In genomic region chrX:38563941-38564541, GRCm38 (mm10) we compare ENCODE assay signal across 7 mouse cellular contexts. TPM values are rescaled to one million over a fixed set of nuclear protein-coding genes. Genes with fewer than 3 reads are reported as not detected.
DNase-seq lines count a peak whose midpoint lies in the region; ATAC-seq and TF ChIP-seq lines count a peak whose summit lies in the region.

No protein-coding gene starts in this region.

- TF ChIP-seq CTCF in E14TG2a.4 (conservative IDR thresholded peaks at IDR 0.05; ENCODE audit: low read length): no peak

- peak overlapping the region; percentile 96 for H3K27ac ChIP-seq in forebrain, embryonic 15.5 days (replicated peaks)
- peak overlapping the region; percentile 97 for H3K27ac ChIP-seq in hindbrain, embryonic 15.5 days (replicated peaks)

- peak; percentile 28 for DNase-seq in adrenal gland, postnatal 14 days
- peak; percentile 7 to 18 for DNase-seq in layer of hippocampus, postnatal 25 days (ENCODE audit: extremely low spot score in 1 of 2, low spot score in 1 of 2)
- DNase-seq in lung, postnatal 25 days (ENCODE audit: low spot score): peak; percentile 4
- peak; percentile 2 for DNase-seq in skeletal muscle tissue, adult 2 months (ENCODE audit: low read depth, low spot score)

- peak overlapping the region; percentile 79 for H3K4me3 ChIP-seq in E14TG2a.4 (replicated peaks; ENCODE audit: low read length)
- H3K4me3 ChIP-seq in forebrain, embryonic 15.5 days: peak overlapping the region; percentile 64
- peak overlapping the region; percentile 59 for H3K4me3 ChIP-seq in hindbrain, embryonic 15.5 days

- H3K9me3 ChIP-seq in E14TG2a.4 (ENCODE audit: low read length): no peaks in the 10 kb centered on the region
- no peaks in the 10 kb centered on the region for H3K9me3 ChIP-seq in forebrain, embryonic 15.5 days
- H3K9me3 ChIP-seq in hindbrain, embryonic 15.5 days: no peaks in the 10 kb centered on the region

- no peaks in the 10 kb centered on the region for H3K27me3 ChIP-seq in E14TG2a.4 (ENCODE audit: insufficient read depth, low read length)
- H3K27me3 ChIP-seq in forebrain, embryonic 15.5 days: no peaks in the 10 kb centered on the region
- H3K27me3 ChIP-seq in hindbrain, embryonic 15.5 days: no peaks in the 10 kb centered on the region

- H3K9ac ChIP-seq in forebrain, embryonic 15.5 days (replicated peaks): peak overlapping the region; percentile 65
- H3K9ac ChIP-seq in hindbrain, embryonic 15.5 days: peak overlapping the region; percentile 53

- ATAC-seq in forebrain, embryonic 15.5 days (replicated peaks): no peak; the same call in 1 of the 2 replicates
- peak; percentile 9 for ATAC-seq in hindbrain, embryonic 15.5 days (ENCODE audit: low FRiP score, low read depth)

- peak overlapping the region; percentile 57 for H3K4me2 ChIP-seq in forebrain, embryonic 15.5 days (replicated peaks)
- H3K4me2 ChIP-seq in hindbrain, embryonic 15.5 days: peak overlapping the region; percentile 63

- H3K4me1 ChIP-seq in E14TG2a.4 (replicated peaks; ENCODE audit: low read depth, low read length): peaks cover 17% of the 10 kb centered on the region; the same call in 1 of the 2 replicates
- peaks cover 11% of the 10 kb centered on the region; the same call in 1 of the 2 replicates for H3K4me1 ChIP-seq in forebrain, embryonic 15.5 days
- H3K4me1 ChIP-seq in hindbrain, embryonic 15.5 days (replicated peaks): 0 out of 2 replicates have a peak, but pooled peaks cover 9% of the 10 kb centered on the region

- H3K36me3 ChIP-seq in E14TG2a.4 (ENCODE audit: insufficient read depth, low read length): peaks cover 49% of the 10 kb centered on the region
- 0 out of 2 replicates have a peak, but pooled peaks cover under 1% of the 10 kb centered on the region for H3K36me3 ChIP-seq in forebrain, embryonic 15.5 days
- no peaks in the 10 kb centered on the region for H3K36me3 ChIP-seq in hindbrain, embryonic 15.5 days

- WGBS in forebrain, embryonic 15.5 days: 20% methylated on average over 14 of the region's 19 CpGs
- WGBS in hindbrain, embryonic 15.5 days: 22% methylated on average over 11 of the region's 19 CpGs

RNA-seq across cellular contexts. Expression of gene Cul4b, which starts 12.0 kb away (rescaled TPM):
- total RNA-seq in adrenal gland, postnatal 14 days (2021): 33.2 and 37.2 TPM in 2 replicates
- 18.1 and 18.5 TPM in 2 replicates for polyA plus RNA-seq in forebrain, embryonic 15.5 days (2015; fragmentation: Nextera tagmentation; extraction: Ambion mirVana)
- polyA plus RNA-seq in hindbrain, embryonic 15.5 days (2015; fragmentation: Nextera tagmentation; extraction: Ambion mirVana): 16.4 and 16.9 TPM in 2 replicates
- total RNA-seq in layer of hippocampus, postnatal 25 days (2021): 10 to 100 TPM; 32.2 to 34.7 TPM

RNA-seq across cellular contexts. Expression of gene Mcts1, which starts 36.3 kb away (rescaled TPM):
- total RNA-seq in adrenal gland, postnatal 14 days (2021): 82.5 and 93.2 TPM in 2 replicates
- 147 and 152 TPM in 2 replicates for polyA plus RNA-seq in forebrain, embryonic 15.5 days (2015; fragmentation: Nextera tagmentation; extraction: Ambion mirVana)
- polyA plus RNA-seq in hindbrain, embryonic 15.5 days (2015; fragmentation: Nextera tagmentation; extraction: Ambion mirVana): 170 and 174 TPM in 2 replicates
- total RNA-seq in layer of hippocampus, postnatal 25 days (2021): 10 to 100 TPM; 92.2 to 93.4 TPM
